Mouse (Mus musculus): Measurements from ENCODE around the gene Bicdl1. TPM values are rescaled to one million over a fixed set of nuclear protein-coding genes. Genes with fewer than 3 reads are reported as not detected.

Gene Bicdl1
- polyA plus RNA-seq, 1 experiment from 2014 or later: 10.8 TPM

DNA sequence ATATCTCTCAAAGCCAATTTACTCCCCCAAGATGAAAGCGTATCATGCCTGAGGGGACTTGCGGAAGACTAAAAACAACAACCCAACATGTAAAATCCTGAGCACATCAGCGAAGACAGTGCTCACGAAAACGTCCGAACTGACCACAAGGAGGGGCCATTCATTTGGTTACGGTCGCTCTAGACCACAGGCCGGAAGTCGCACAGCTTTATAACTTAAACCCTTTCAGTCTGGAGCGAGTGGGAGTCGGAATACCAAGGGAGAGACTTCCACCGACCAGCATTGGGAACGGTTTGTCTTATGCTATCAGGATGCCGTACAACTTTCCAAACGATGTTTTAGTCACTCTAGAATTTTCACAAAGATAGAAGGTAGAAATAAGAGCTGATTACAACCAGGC is 5.4 kb downstream of the Bicdl1 start:
- Histone ChIP-seq H3K27ac (no peak overlapping the region), H3K9me3 (no peaks in the 10 kb centered on the region), H3K9ac (replicated peaks) (no peak overlapping the region), H3K4me1 (replicated peaks) (peaks cover 6% of the 10 kb centered on the region; the same call in 1 of the 2 replicates), H3K4me3 (replicated peaks) (no peak overlapping the region), H3K27me3 (peaks cover 20% of the 10 kb centered on the region), H3K36me3 (no peaks in the 10 kb centered on the region), H3K4me2 (no peak overlapping the region)
- 78% methylated on average over 16 of the region's 16 CpGs for WGBS
- ATAC-seq (ENCODE audit: insufficient number of reproducible peaks, insufficient read depth, low FRiP score, low TSS enrichment, low read depth): no peak

DNA sequence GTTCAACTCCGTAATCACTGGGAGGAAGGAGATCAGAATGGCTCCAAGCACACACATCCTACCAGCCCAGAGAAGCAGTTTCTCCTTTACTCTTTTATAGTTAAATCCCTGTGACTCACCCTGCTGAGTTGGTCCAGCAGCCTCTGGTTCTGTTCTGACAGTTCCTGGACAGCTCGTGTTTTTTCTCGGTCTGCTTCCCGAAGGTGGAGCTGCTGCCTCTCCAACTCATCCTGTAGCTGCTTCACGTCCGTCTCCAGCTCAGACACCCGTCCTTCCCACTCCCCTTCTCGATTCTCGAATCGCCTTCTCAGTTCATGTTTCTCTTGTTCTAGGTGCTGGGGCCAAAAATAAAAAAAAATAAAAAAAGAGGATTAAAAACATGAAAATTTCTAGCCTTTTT is 7.0 kb downstream of the Bicdl1 start:
- Histone ChIP-seq H3K36me3 (no peaks in the 10 kb centered on the region), H3K9ac (replicated peaks) (no peak overlapping the region), H3K27ac (no peak overlapping the region), H3K4me1 (replicated peaks) (no peaks in the 10 kb centered on the region), H3K27me3 (peaks cover 4% of the 10 kb centered on the region), H3K4me3 (replicated peaks) (no peak overlapping the region), H3K9me3 (no peaks in the 10 kb centered on the region), H3K4me2 (no peak overlapping the region)
- no peak for ATAC-seq (ENCODE audit: insufficient number of reproducible peaks, insufficient read depth, low FRiP score, low TSS enrichment, low read depth)
- WGBS: 89% methylated on average over 10 of the region's 10 CpGs

DNA sequence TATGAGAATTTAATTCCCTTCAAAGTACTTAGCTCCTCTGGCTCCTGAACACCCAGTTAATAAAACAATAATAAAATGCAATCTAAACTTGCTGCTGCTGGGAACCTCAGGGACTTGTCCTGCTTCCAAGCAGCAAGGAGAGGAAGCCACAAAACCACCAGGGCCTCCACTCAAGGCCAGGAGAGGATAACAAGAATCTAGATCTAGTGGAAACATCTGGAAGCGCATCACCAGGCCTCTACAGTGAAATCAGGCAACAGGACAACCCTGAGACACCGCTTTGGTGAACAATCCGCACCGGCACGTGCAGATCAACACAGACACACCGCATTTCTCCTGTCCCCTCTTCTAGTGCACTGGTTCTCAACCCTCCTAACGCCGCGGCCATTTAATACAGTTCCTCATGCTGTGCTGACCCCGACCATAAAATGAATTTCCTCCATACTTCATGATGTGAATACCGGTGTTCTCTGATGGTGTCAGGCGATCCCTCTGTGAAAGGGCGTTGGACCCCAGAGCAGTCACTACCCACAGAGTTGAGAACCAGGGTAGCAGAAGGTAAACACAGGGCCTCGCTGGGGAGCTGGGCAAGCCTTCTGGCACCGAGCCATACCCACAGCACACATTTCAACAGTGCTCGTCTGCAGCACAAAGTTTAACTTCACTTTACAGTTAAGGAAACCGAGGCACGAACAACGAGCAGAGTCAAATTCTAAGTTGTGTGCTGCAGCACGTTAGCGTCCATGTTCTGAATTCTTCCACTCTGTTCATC is 9.0 kb downstream of the Bicdl1 start:
- Histone ChIP-seq H3K27me3 (no peaks in the 10 kb centered on the region), H3K27ac (no peak overlapping the region), H3K4me2 (no peak overlapping the region), H3K9me3 (no peaks in the 10 kb centered on the region), H3K4me3 (replicated peaks) (no peak overlapping the region), H3K9ac (replicated peaks) (no peak overlapping the region), H3K4me1 (replicated peaks) (no peaks in the 10 kb centered on the region), H3K36me3 (no peaks in the 10 kb centered on the region)
- 80% methylated on average over 21 of the region's 21 CpGs for WGBS
- ATAC-seq (ENCODE audit: insufficient number of reproducible peaks, insufficient read depth, low FRiP score, low TSS enrichment, low read depth): no peak

DNA sequence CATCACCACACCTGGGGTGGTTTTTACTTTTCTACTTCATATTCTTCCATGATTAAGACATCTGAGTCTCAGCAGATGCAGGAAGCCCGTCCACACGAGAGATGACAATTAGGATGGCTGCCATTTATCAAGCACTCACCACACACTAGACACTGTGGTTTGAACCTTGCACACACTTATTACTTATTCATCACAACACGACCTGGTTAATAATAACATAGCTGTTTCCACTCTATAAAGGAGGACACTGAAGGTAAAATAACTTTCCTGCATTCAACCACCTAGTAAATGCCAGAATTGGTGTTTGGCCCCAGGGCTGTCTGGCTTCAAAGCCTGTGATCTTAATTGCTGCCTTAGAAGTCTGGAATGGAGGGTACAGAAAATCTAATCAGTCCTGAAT is 10.7 kb downstream of the Bicdl1 start:
- no peak overlapping the region for H3K27ac ChIP-seq
- WGBS: 27% methylated on average over 3 of the region's 3 CpGs
- no peaks in the 10 kb centered on the region for H3K4me1 ChIP-seq (replicated peaks)
- H3K9me3 ChIP-seq: no peaks in the 10 kb centered on the region
- ATAC-seq (ENCODE audit: insufficient number of reproducible peaks, insufficient read depth, low FRiP score, low TSS enrichment, low read depth): no peak
- no peak overlapping the region for H3K4me2 ChIP-seq
- H3K4me3 ChIP-seq (replicated peaks): no peak overlapping the region
- no peaks in the 10 kb centered on the region for H3K27me3 ChIP-seq
- no peaks in the 10 kb centered on the region for H3K36me3 ChIP-seq
- no peak overlapping the region for H3K9ac ChIP-seq (replicated peaks)

DNA sequence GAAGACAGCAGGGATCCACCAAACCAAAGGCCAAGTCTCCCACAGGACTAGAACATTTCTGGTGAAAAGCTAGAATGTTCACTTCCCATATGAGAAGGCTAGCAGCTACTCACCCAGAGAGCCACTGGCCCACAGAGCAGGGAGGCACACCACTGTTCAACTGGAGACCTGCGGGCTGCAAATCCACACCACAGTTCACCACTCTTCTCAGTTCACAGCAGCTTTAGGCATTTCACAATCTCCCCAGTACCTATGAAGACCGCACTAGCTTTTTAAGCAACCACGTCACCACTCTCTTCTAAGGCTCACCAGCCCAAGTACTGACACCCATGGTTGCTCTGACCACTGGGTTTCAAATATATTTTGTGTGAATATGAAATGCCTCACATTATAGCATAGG is 13.7 kb downstream of the Bicdl1 start:
- no peak overlapping the region for H3K9ac ChIP-seq (replicated peaks)
- ATAC-seq (ENCODE audit: insufficient number of reproducible peaks, insufficient read depth, low FRiP score, low TSS enrichment, low read depth): no peak
- 93% methylated on average over 3 of the region's 3 CpGs for WGBS

DNA sequence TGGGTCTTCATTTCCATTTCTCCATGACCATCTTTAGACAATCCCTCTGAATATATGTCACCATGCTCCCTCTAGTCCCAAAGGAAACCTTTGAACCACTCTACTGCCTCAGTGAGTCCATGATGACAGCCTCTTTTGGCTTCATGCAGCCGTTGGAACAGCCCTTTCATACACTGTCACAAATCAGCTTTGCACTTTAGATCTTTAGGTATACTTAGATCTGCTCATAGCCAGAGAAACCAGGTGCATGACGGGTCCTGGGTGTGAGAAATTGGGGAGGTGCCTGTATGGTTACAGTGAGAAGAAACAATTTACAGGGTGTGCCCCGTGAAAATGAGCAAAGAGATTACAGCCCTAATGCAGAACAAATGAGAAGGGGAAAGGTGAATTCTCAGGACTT is 14.3 kb downstream of the Bicdl1 start:
- no peak overlapping the region for H3K4me3 ChIP-seq (replicated peaks)
- H3K27me3 ChIP-seq: no peaks in the 10 kb centered on the region
- no peak overlapping the region for H3K27ac ChIP-seq
- ATAC-seq (ENCODE audit: insufficient number of reproducible peaks, insufficient read depth, low FRiP score, low TSS enrichment, low read depth): no peak
- 79% methylated on average over 3 of the region's 3 CpGs for WGBS
- no peaks in the 10 kb centered on the region for H3K4me1 ChIP-seq (replicated peaks)
- no peaks in the 10 kb centered on the region for H3K36me3 ChIP-seq
- H3K4me2 ChIP-seq: no peak overlapping the region
- H3K9me3 ChIP-seq: no peaks in the 10 kb centered on the region
- H3K9ac ChIP-seq (replicated peaks): no peak overlapping the region

More for the DNA sequence above, 13.7 kb downstream of the Bicdl1 start:
- H3K36me3 ChIP-seq: no peaks in the 10 kb centered on the region
- no peak overlapping the region for H3K4me3 ChIP-seq (replicated peaks)
- no peak overlapping the region for H3K27ac ChIP-seq
- H3K27me3 ChIP-seq: no peaks in the 10 kb centered on the region
- no peaks in the 10 kb centered on the region for H3K4me1 ChIP-seq (replicated peaks)
- no peak overlapping the region for H3K4me2 ChIP-seq
- no peaks in the 10 kb centered on the region for H3K9me3 ChIP-seq

DNA sequence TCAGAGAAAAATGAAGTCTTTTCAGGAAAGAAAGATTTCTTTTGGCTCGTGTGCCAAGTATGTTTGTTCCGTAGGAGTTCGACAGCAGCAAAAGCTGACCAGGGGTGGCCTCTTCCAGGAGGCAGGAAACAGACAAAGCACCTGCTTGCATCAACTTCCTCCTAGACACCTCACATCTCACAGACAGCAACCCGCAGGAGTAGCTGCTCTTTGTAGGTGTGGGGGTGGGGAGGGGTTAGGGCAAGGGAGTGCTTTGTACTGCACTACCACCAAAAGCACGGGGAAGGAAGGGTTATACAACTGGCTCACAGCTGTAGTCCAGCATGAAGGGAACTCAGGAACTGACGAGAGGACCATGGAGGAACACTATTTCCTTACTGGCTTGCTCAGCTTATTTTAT is 15.0 kb downstream of the Bicdl1 start:
- 76% methylated on average over 6 of the region's 6 CpGs for WGBS
- H3K4me2 ChIP-seq: no peak overlapping the region
- H3K36me3 ChIP-seq: no peaks in the 10 kb centered on the region
- no peak overlapping the region for H3K27ac ChIP-seq
- H3K4me1 ChIP-seq (replicated peaks): no peaks in the 10 kb centered on the region
- no peak for ATAC-seq (ENCODE audit: insufficient number of reproducible peaks, insufficient read depth, low FRiP score, low TSS enrichment, low read depth)
- H3K9me3 ChIP-seq: no peaks in the 10 kb centered on the region
- H3K27me3 ChIP-seq: no peaks in the 10 kb centered on the region
- H3K9ac ChIP-seq (replicated peaks): no peak overlapping the region
- H3K4me3 ChIP-seq (replicated peaks): no peak overlapping the region

DNA sequence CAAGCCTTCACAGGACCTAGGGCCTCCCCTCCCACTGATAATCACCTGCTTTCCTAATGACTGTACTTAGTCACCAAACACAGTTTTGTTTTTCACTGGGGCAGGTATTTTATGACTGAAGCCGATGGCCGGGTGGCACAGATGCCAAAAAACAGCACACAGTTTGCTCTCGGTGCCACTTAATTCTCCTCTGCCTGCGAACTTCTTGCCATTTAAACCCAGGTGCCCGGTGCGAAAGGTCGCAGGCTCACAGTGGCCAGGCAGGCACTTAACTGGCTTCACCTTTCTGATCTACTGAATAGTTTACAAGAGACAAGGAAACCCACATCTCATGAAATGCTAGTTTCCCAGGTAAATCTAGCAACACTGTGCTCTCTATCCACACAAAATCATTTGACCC is 16.7 kb downstream of the Bicdl1 start:
- Histone ChIP-seq H3K4me2 (no peak overlapping the region), H3K36me3 (no peaks in the 10 kb centered on the region), H3K4me3 (replicated peaks) (no peak overlapping the region), H3K9ac (replicated peaks) (no peak overlapping the region), H3K9me3 (no peaks in the 10 kb centered on the region), H3K4me1 (replicated peaks) (no peaks in the 10 kb centered on the region), H3K27me3 (no peaks in the 10 kb centered on the region), H3K27ac (no peak overlapping the region)
- WGBS: 80% methylated on average over 7 of the region's 7 CpGs
- no peak for ATAC-seq (ENCODE audit: insufficient number of reproducible peaks, insufficient read depth, low FRiP score, low TSS enrichment, low read depth)

DNA sequence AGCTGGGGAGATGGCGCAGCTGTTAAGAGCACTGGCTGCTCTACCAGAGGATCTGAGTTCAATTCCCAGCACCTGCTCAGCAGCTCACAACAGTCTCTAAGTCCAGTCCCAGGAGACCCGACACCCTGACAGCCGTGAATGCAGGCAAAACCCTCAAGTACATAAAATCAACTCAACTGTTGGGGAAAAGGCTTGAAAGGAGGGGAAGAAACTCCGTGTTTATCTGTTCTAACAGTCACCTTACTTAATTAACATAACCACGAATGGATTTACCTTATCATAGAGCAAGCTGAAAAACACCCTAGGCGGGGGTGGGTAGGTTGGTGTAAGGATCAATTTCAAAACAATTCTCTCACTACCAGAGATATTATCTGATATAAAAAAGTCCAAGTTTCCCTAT is 18.9 kb downstream of the Bicdl1 start:
- Histone ChIP-seq H3K4me1 (replicated peaks) (no peaks in the 10 kb centered on the region), H3K9ac (replicated peaks) (no peak overlapping the region), H3K36me3 (no peaks in the 10 kb centered on the region), H3K27me3 (no peaks in the 10 kb centered on the region; the same call in 1 of the 2 replicates), H3K4me3 (replicated peaks) (no peak overlapping the region), H3K9me3 (no peaks in the 10 kb centered on the region), H3K4me2 (no peak overlapping the region), H3K27ac (no peak overlapping the region)
- WGBS: 62% methylated on average over 6 of the region's 6 CpGs
- ATAC-seq (ENCODE audit: insufficient number of reproducible peaks, insufficient read depth, low FRiP score, low TSS enrichment, low read depth): no peak

DNA sequence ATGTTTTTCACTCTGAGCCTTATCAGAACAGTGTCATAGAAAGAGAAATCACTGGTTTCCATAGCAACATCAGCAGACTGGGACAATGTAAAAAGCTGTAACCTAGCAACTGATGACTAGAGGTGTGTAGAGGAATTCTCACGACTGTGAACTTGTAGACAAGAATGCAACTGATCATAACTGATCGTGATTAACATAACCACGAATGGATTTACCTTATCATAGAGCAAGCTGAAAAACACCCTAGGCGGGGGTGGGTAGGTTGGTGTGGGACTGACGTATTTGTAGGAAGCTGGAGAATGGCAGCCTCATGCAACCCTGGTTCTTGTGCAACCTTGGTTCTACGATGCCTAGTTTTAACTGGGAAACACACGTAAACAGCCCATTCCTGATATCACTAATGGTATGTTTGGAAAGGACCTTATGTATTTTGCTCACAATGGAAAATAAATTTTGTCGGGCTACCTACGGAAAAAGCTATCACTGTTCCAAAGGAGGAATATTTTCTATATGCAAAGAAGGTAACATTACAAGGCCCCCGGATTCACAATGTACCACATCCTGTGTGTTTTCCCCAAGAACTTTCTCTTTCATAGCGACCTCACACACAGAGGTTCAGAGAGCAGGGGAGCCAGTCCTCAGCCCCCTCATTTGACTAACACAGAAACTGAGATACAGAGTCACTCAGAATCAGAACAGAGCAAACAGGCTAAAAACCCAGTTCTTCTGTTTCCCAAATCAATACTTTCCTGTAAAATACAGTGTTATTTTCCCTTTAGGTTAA is 19.6 kb downstream of the Bicdl1 start:
- H3K9me3 ChIP-seq: no peaks in the 10 kb centered on the region
- no peak overlapping the region for H3K4me3 ChIP-seq (replicated peaks)
- no peaks in the 10 kb centered on the region for H3K4me1 ChIP-seq (replicated peaks)
- H3K9ac ChIP-seq (replicated peaks): no peak overlapping the region
- no peak overlapping the region for H3K4me2 ChIP-seq
- no peak for ATAC-seq (ENCODE audit: insufficient number of reproducible peaks, insufficient read depth, low FRiP score, low TSS enrichment, low read depth)
- no peak overlapping the region for H3K27ac ChIP-seq
- H3K27me3 ChIP-seq: no peaks in the 10 kb centered on the region; the same call in 1 of the 2 replicates
- 86% methylated on average over 11 of the region's 11 CpGs for WGBS
- no peaks in the 10 kb centered on the region for H3K36me3 ChIP-seq

DNA sequence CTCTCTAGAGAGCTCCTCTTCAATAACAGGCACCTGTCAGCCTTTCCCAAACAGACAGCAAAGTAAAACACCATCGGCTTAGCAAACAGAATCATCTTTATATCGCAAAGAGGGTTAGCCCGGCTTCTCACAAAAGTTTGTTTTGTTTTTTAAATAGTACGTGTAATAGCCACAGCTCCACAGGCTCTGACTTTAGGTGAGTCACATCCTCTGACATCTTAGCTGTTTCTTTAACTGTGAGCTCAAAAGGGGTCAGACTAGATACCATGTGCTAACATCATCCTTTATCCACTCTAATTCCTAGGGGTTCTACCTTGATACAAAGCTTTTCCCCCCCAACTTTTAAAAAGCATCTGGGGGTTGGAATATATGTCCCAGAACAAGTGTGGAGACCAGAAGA is 21.2 kb downstream of the Bicdl1 start:
- no peaks in the 10 kb centered on the region; the same call in 1 of the 2 replicates for H3K27me3 ChIP-seq
- H3K36me3 ChIP-seq: no peaks in the 10 kb centered on the region
- no peak overlapping the region for H3K4me2 ChIP-seq
- H3K9me3 ChIP-seq: no peaks in the 10 kb centered on the region
- no peak overlapping the region for H3K4me3 ChIP-seq (replicated peaks)
- ATAC-seq (ENCODE audit: insufficient number of reproducible peaks, insufficient read depth, low FRiP score, low TSS enrichment, low read depth): no peak
- no peaks in the 10 kb centered on the region for H3K4me1 ChIP-seq (replicated peaks)
- H3K27ac ChIP-seq: no peak overlapping the region
- 92% methylated on average over 4 of the region's 4 CpGs for WGBS
- H3K9ac ChIP-seq (replicated peaks): no peak overlapping the region

All from limb, embryonic 12.5 days (tissue).